Mouse (Mus musculus): ENCODE data around the gene Als2. TPM values are rescaled to one million over a fixed set of nuclear protein-coding genes. Genes with fewer than 3 reads are reported as not detected.

Als2 gene
- polyA plus RNA-seq, 1 experiment from 2014 or later, result 13.1 TPM

GRCm38 (mm10) chr1:59204489-59204888, 32.5 kb downstream of the Als2 start:
- DNase-seq (ENCODE audit: low spot score), result no peak
- H3K9ac ChIP-seq (ENCODE audit: low read depth, low read length), result no peak overlapping the region
- no peak overlapping the region for H3K4me3 ChIP-seq (ENCODE audit: low read depth, low read length)
- H3K4me1 ChIP-seq (replicated peaks; ENCODE audit: control insufficient read depth, insufficient read depth, low read length), result no peaks in the 10 kb centered on the region
- no peak overlapping the region for H3K27ac ChIP-seq (ENCODE audit: low read depth, low read length)
- WGBS, result 82% methylated on average over 1 of the region's 1 CpGs
- no peaks in the 10 kb centered on the region for H3K9me3 ChIP-seq (ENCODE audit: control insufficient read depth, low read length)
- no peaks in the 10 kb centered on the region; the same call in 1 of the 2 replicates for H3K36me3 ChIP-seq (ENCODE audit: control insufficient read depth, insufficient read depth, low read length)
- H3K4me2 ChIP-seq, result no peak overlapping the region
- no peaks in the 10 kb centered on the region for H3K27me3 ChIP-seq (replicated peaks; ENCODE audit: control insufficient read depth, insufficient read depth, low read length)
- no peak for ATAC-seq (replicated peaks; ENCODE audit: low FRiP score)

GRCm38 (mm10) chr1:59202367-59202766, 34.7 kb downstream of the Als2 start:
- H3K9me3 ChIP-seq (ENCODE audit: control insufficient read depth, low read length), result no peaks in the 10 kb centered on the region
- H3K27ac ChIP-seq (ENCODE audit: low read depth, low read length), result no peak overlapping the region
- no peak for DNase-seq (ENCODE audit: low spot score)
- H3K4me2 ChIP-seq, result no peak overlapping the region
- WGBS, result 82% methylated on average over 10 of the region's 10 CpGs
- H3K9ac ChIP-seq (ENCODE audit: low read depth, low read length), result no peak overlapping the region
- no peak for ATAC-seq (replicated peaks; ENCODE audit: low FRiP score)
- no peaks in the 10 kb centered on the region for H3K27me3 ChIP-seq (replicated peaks; ENCODE audit: control insufficient read depth, insufficient read depth, low read length)
- no peak overlapping the region for H3K4me3 ChIP-seq (ENCODE audit: low read depth, low read length)
- H3K4me1 ChIP-seq (replicated peaks; ENCODE audit: control insufficient read depth, insufficient read depth, low read length), result no peaks in the 10 kb centered on the region
- H3K36me3 ChIP-seq (ENCODE audit: control insufficient read depth, insufficient read depth, low read length), result no peaks in the 10 kb centered on the region

- DNase-seq (ENCODE audit: low spot score) (no peak), ATAC-seq (replicated peaks; ENCODE audit: low FRiP score) (no peak)
- Histone ChIP-seq H3K36me3 (ENCODE audit: control insufficient read depth, insufficient read depth, low read length) (no peaks in the 10 kb centered on the region), H3K9ac (ENCODE audit: low read depth, low read length) (no peak overlapping the region), H3K4me1 (replicated peaks; ENCODE audit: control insufficient read depth, insufficient read depth, low read length) (no peaks in the 10 kb centered on the region), H3K4me3 (ENCODE audit: low read depth, low read length) (no peak overlapping the region), H3K27me3 (replicated peaks; ENCODE audit: control insufficient read depth, insufficient read depth, low read length) (no peaks in the 10 kb centered on the region), H3K4me2 (no peak overlapping the region), H3K9me3 (ENCODE audit: control insufficient read depth, low read length) (no peaks in the 10 kb centered on the region), H3K27ac (ENCODE audit: low read depth, low read length) (no peak overlapping the region)
- 71% methylated on average over 1 of the region's 1 CpGs for WGBS
These were observed 35.5 kb downstream of the Als2 start for GRCm38 (mm10) chr1:59201561-59201960.

GRCm38 (mm10) chr1:59200960-59201359, 36.1 kb downstream of the Als2 start:
- Histone ChIP-seq H3K4me2 (no peak overlapping the region), H3K9ac (ENCODE audit: low read depth, low read length) (no peak overlapping the region), H3K36me3 (ENCODE audit: control insufficient read depth, insufficient read depth, low read length) (no peaks in the 10 kb centered on the region), H3K4me1 (replicated peaks; ENCODE audit: control insufficient read depth, insufficient read depth, low read length) (no peaks in the 10 kb centered on the region), H3K27ac (ENCODE audit: low read depth, low read length) (no peak overlapping the region), H3K9me3 (ENCODE audit: control insufficient read depth, low read length) (no peaks in the 10 kb centered on the region), H3K27me3 (replicated peaks; ENCODE audit: control insufficient read depth, insufficient read depth, low read length) (no peaks in the 10 kb centered on the region), H3K4me3 (ENCODE audit: low read depth, low read length) (no peak overlapping the region)
- 81% methylated on average over 5 of the region's 5 CpGs for WGBS
- ATAC-seq (replicated peaks; ENCODE audit: low FRiP score), result no peak
- no peak for DNase-seq (ENCODE audit: low spot score)

- Histone ChIP-seq H3K27me3 (replicated peaks; ENCODE audit: control insufficient read depth, insufficient read depth, low read length) (no peaks in the 10 kb centered on the region), H3K9me3 (ENCODE audit: control insufficient read depth, low read length) (no peaks in the 10 kb centered on the region), H3K4me1 (replicated peaks; ENCODE audit: control insufficient read depth, insufficient read depth, low read length) (no peaks in the 10 kb centered on the region), H3K4me2 (no peak overlapping the region), H3K36me3 (ENCODE audit: control insufficient read depth, insufficient read depth, low read length) (0 out of 2 replicates have a peak, but pooled peaks cover 5% of the 10 kb centered on the region), H3K27ac (ENCODE audit: low read depth, low read length) (no peak overlapping the region), H3K9ac (ENCODE audit: low read depth, low read length) (no peak overlapping the region), H3K4me3 (ENCODE audit: low read depth, low read length) (no peak overlapping the region)
- ATAC-seq (replicated peaks; ENCODE audit: low FRiP score) (no peak), DNase-seq (ENCODE audit: low spot score) (no peak)
- 43% methylated on average over 6 of the region's 6 CpGs for WGBS
These were observed 42.1 kb downstream of the Als2 start for GRCm38 (mm10) chr1:59194979-59195378.

GRCm38 (mm10) chr1:59187786-59188185, 49.2 kb downstream of the Als2 start:
- Histone ChIP-seq H3K4me3 (ENCODE audit: low read depth, low read length) (no peak overlapping the region), H3K4me2 (no peak overlapping the region), H3K27ac (ENCODE audit: low read depth, low read length) (no peak overlapping the region), H3K27me3 (replicated peaks; ENCODE audit: control insufficient read depth, insufficient read depth, low read length) (no peaks in the 10 kb centered on the region), H3K36me3 (ENCODE audit: control insufficient read depth, insufficient read depth, low read length) (peaks cover 5% of the 10 kb centered on the region; the same call in 1 of the 2 replicates), H3K9me3 (ENCODE audit: control insufficient read depth, low read length) (no peaks in the 10 kb centered on the region), H3K9ac (ENCODE audit: low read depth, low read length) (no peak overlapping the region), H3K4me1 (replicated peaks; ENCODE audit: control insufficient read depth, insufficient read depth, low read length) (no peaks in the 10 kb centered on the region)
- ATAC-seq (replicated peaks; ENCODE audit: low FRiP score) (no peak), DNase-seq (ENCODE audit: low spot score) (no peak)
- 84% methylated on average over 5 of the region's 5 CpGs for WGBS

- 84% methylated on average over 10 of the region's 10 CpGs for WGBS
- ATAC-seq (replicated peaks; ENCODE audit: low FRiP score), result no peak
These were observed 50.7 kb downstream of the Als2 start for GRCm38 (mm10) chr1:59186317-59186716.

GRCm38 (mm10) chr1:59185410-59185809, 51.6 kb downstream of the Als2 start:
- H3K36me3 ChIP-seq (ENCODE audit: control insufficient read depth, insufficient read depth, low read length), result peaks cover 3% of the 10 kb centered on the region; the same call in 1 of the 2 replicates
- no peaks in the 10 kb centered on the region for H3K9me3 ChIP-seq (ENCODE audit: control insufficient read depth, low read length)
- 86% methylated on average over 9 of the region's 9 CpGs for WGBS
- no peak overlapping the region for H3K4me3 ChIP-seq (ENCODE audit: low read depth, low read length)
- no peak for DNase-seq (ENCODE audit: low spot score)
- H3K27me3 ChIP-seq (replicated peaks; ENCODE audit: control insufficient read depth, insufficient read depth, low read length), result no peaks in the 10 kb centered on the region
- ATAC-seq (replicated peaks; ENCODE audit: low FRiP score), result no peak
- no peak overlapping the region for H3K27ac ChIP-seq (ENCODE audit: low read depth, low read length)
- H3K4me1 ChIP-seq (replicated peaks; ENCODE audit: control insufficient read depth, insufficient read depth, low read length), result no peaks in the 10 kb centered on the region
- H3K9ac ChIP-seq (ENCODE audit: low read depth, low read length), result no peak overlapping the region
- no peak overlapping the region for H3K4me2 ChIP-seq

More at GRCm38 (mm10) chr1:59186317-59186716, 50.7 kb downstream of the Als2 start:
- H3K27ac ChIP-seq (ENCODE audit: low read depth, low read length), result no peak overlapping the region
- no peaks in the 10 kb centered on the region for H3K27me3 ChIP-seq (replicated peaks; ENCODE audit: control insufficient read depth, insufficient read depth, low read length)
- no peak overlapping the region for H3K4me2 ChIP-seq
- no peak overlapping the region for H3K4me3 ChIP-seq (ENCODE audit: low read depth, low read length)
- peaks cover 3% of the 10 kb centered on the region; the same call in 1 of the 2 replicates for H3K36me3 ChIP-seq (ENCODE audit: control insufficient read depth, insufficient read depth, low read length)
- H3K9ac ChIP-seq (ENCODE audit: low read depth, low read length), result no peak overlapping the region
- no peak for DNase-seq (ENCODE audit: low spot score)
- H3K9me3 ChIP-seq (ENCODE audit: control insufficient read depth, low read length), result no peaks in the 10 kb centered on the region
- H3K4me1 ChIP-seq (replicated peaks; ENCODE audit: control insufficient read depth, insufficient read depth, low read length), result no peaks in the 10 kb centered on the region

GRCm38 (mm10) chr1:59183045-59183444, 54.0 kb downstream of the Als2 start:
- H3K36me3 ChIP-seq (ENCODE audit: control insufficient read depth, insufficient read depth, low read length), result peaks cover 4% of the 10 kb centered on the region; the same call in 1 of the 2 replicates
- H3K4me1 ChIP-seq (replicated peaks; ENCODE audit: control insufficient read depth, insufficient read depth, low read length), result no peaks in the 10 kb centered on the region
- 53% methylated on average over 4 of the region's 4 CpGs for WGBS
- H3K9me3 ChIP-seq (ENCODE audit: control insufficient read depth, low read length), result no peaks in the 10 kb centered on the region
- no peak overlapping the region for H3K4me2 ChIP-seq
- H3K27ac ChIP-seq (ENCODE audit: low read depth, low read length), result no peak overlapping the region; the same call in 1 of the 2 replicates
- no peak overlapping the region for H3K9ac ChIP-seq (ENCODE audit: low read depth, low read length)
- no peaks in the 10 kb centered on the region for H3K27me3 ChIP-seq (replicated peaks; ENCODE audit: control insufficient read depth, insufficient read depth, low read length)
- DNase-seq (ENCODE audit: low spot score), result no peak
- H3K4me3 ChIP-seq (ENCODE audit: low read depth, low read length), result no peak overlapping the region
- peak; percentile 80 for ATAC-seq (replicated peaks; ENCODE audit: low FRiP score)
